Mouse (Mus musculus): ENCODE results near the gene Mrps5. TPM values are rescaled to one million over a fixed set of nuclear protein-coding genes. Genes with fewer than 3 reads are reported as not detected.
"Not testable (repeated sequence)": the region's sequence is repeated elsewhere in the genome, so short reads cannot be mapped to it uniquely, and the experiment has no call there.

The Mrps5 gene
- polyA plus RNA-seq, 1 experiment from 2014 or later, result 46.2 TPM

DNA sequence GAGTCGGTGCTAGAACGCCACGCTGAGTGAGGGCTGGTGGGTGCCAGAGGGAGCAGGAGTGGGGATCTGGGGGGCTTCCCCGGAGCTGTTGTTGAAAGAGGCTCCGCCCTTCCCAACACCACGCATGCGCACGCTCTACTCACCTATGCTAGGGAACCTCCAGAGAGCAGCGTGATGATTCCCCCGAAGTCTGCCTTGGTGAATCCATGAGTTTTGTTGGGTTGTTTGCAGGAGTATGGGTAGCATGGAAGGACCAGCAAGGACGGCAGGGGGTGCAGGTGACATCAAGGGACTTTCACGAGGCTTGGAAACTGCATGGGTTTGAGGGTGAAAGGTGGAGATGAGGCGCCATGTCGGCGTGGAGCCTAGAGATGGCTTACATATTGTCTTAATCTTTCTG, 3.2 kb downstream of the Mrps5 start:
- Histone ChIP-seq H3K4me3 (ENCODE audit: inconsistent target) (peak overlapping the region; percentile 1; the same call in 1 of the 2 replicates), H3K79me2 (ENCODE audit: inconsistent target) (peaks cover 30% of the 10 kb centered on the region), H3K36me3 (ENCODE audit: inconsistent target) (peaks cover 24% of the 10 kb centered on the region; the same call in 1 of the 2 replicates), H3K27ac (no peak overlapping the region)
- WGBS (ENCODE audit: missing documents), result 64% methylated on average over 14 of the region's 15 CpGs

GRCm38 (mm10) chr2:127590840-127591239, 3.8 kb downstream of the Mrps5 start:
- Histone ChIP-seq H3K79me2 (ENCODE audit: inconsistent target) (peaks cover 30% of the 10 kb centered on the region), H3K36me3 (ENCODE audit: inconsistent target) (peaks cover 29% of the 10 kb centered on the region; the same call in 1 of the 2 replicates), H3K27ac (no peak overlapping the region), H3K4me3 (ENCODE audit: inconsistent target) (no peak overlapping the region)
- 49% methylated on average over 4 of the region's 4 CpGs for WGBS (ENCODE audit: missing documents)

DNA sequence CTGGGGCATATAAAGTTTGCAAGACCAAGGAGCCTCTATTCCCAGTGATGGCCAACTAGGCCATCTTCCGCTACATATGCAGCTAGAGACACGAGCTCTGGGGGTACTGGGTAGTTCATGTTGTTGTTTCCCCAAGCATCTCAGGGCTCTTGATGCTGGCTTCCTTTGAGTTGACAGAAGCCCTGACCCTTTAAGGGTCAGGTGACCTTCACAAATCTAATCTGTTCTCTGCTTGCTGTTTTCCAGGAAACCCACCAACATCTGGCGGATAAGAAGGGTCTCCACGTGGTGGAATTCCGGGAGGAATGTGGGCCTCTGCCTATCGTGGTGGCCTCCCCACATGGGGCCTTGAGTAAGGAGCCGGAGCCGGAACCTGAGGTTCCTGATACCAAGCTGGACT, 16.4 kb downstream of the Mrps5 start:
- WGBS (ENCODE audit: missing documents), result 94% methylated on average over 2 of the region's 8 CpGs
- H3K27ac ChIP-seq; H3K4me3 ChIP-seq (ENCODE audit: inconsistent target); H3K79me2 ChIP-seq (ENCODE audit: inconsistent target): not testable (repeated sequence)
- H3K36me3 ChIP-seq (ENCODE audit: inconsistent target), result peaks cover 57% of the 10 kb centered on the region

GRCm38 (mm10) chr2:127605203-127605602, 18.2 kb downstream of the Mrps5 start:
- peaks cover 48% of the 10 kb centered on the region for H3K36me3 ChIP-seq (ENCODE audit: inconsistent target)
- no peaks in the 10 kb centered on the region for H3K79me2 ChIP-seq (ENCODE audit: inconsistent target)
- H3K27ac ChIP-seq, result no peak overlapping the region
- no peak overlapping the region for H3K4me3 ChIP-seq (ENCODE audit: inconsistent target)
- WGBS (ENCODE audit: missing documents), result 90% methylated on average over 3 of the region's 3 CpGs

DNA sequence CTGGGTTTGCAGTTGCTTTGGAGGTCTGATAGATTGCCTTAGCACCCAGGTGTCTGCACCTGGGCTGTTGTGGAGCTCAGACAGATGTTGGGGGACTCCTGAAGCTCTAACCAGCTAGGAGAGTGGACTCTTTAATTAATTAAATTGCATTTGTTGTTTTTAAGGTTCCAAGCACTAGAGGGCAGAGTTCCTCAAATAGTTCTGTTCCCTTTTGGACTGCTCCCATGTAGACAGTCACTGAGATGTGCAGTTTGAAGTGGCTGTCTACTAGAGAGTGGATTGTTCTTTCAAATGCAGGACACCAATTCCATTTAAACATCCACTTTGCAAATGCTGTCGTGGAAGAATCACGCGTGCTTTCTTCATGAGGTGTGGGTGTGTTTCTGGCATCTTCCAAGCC, 21.2 kb downstream of the Mrps5 start:
- Histone ChIP-seq H3K4me3 (ENCODE audit: inconsistent target) (no peak overlapping the region), H3K36me3 (ENCODE audit: inconsistent target) (peaks cover 26% of the 10 kb centered on the region; the same call in 1 of the 2 replicates), H3K79me2 (ENCODE audit: inconsistent target) (no peaks in the 10 kb centered on the region), H3K27ac (no peak overlapping the region)
- WGBS (ENCODE audit: missing documents), result 22% methylated on average over 3 of the region's 3 CpGs

DNA sequence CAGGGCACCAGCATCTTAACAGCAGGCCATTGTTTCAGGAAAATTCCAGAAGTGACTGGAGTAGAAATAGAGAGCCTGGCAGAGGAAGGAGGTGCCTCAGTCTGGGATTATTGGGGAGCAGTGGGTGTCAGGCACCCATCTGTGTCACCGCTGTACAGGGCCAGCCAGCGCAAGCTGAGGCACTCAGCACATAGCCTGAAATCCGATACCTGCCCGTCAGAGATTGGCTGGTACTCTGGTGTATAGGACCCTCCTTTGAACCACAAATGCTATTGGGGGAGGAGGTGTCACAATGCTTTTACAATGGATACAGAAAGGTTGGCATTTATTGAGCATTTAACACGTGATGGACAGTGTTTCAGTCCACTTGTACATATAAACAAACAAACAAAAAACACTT, 22.0 kb downstream of the Mrps5 start:
- Histone ChIP-seq H3K79me2 (ENCODE audit: inconsistent target) (no peaks in the 10 kb centered on the region), H3K36me3 (ENCODE audit: inconsistent target) (peaks cover 19% of the 10 kb centered on the region; the same call in 1 of the 2 replicates), H3K27ac (no peak overlapping the region), H3K4me3 (ENCODE audit: inconsistent target) (no peak overlapping the region)
- WGBS (ENCODE audit: missing documents), result 63% methylated on average over 5 of the region's 5 CpGs

DNA sequence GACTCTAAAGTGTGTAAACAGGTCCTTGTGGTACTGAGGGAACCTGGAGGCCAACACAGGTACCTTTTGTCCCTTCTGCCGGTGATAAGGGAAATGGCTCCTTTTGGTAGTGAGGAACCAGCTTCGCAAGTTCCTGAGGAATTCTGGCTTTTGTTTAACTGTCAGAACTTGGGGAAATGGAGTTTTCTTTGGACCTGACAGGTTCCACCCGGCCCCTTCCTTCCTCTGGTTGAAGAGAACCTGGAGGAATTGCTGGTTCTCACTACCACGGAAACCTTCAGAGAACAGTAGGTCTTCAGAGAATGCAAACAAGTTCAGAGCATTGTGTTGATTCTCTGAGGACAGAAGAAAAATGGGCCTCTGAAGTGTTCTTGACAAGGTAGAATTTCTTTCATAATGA, 24.4 kb downstream of the Mrps5 start:
- Histone ChIP-seq H3K27ac (no peak overlapping the region), H3K36me3 (ENCODE audit: inconsistent target) (no peaks in the 10 kb centered on the region), H3K79me2 (ENCODE audit: inconsistent target) (no peaks in the 10 kb centered on the region), H3K4me3 (ENCODE audit: inconsistent target) (no peak overlapping the region)
- WGBS (ENCODE audit: missing documents), result 57% methylated on average over 4 of the region's 4 CpGs

GRCm38 (mm10) chr2:127612288-127612687, 25.3 kb downstream of the Mrps5 start:
- no peak overlapping the region for H3K4me3 ChIP-seq (ENCODE audit: inconsistent target)
- no peak overlapping the region for H3K27ac ChIP-seq
- no peaks in the 10 kb centered on the region for H3K36me3 ChIP-seq (ENCODE audit: inconsistent target)
- WGBS (ENCODE audit: missing documents), result 97% methylated on average over 4 of the region's 4 CpGs
- no peaks in the 10 kb centered on the region for H3K79me2 ChIP-seq (ENCODE audit: inconsistent target)

- Histone ChIP-seq H3K36me3 (ENCODE audit: inconsistent target) (no peaks in the 10 kb centered on the region), H3K4me3 (ENCODE audit: inconsistent target) (no peak overlapping the region), H3K27ac (no peak overlapping the region), H3K79me2 (ENCODE audit: inconsistent target) (no peaks in the 10 kb centered on the region)
- 76% methylated on average over 3 of the region's 3 CpGs for WGBS (ENCODE audit: missing documents)
Observed at GRCm38 (mm10) chr2:127619311-127619710, 32.3 kb downstream of the Mrps5 start.

GRCm38 (mm10) chr2:127622065-127622464, 35.0 kb downstream of the Mrps5 start:
- WGBS (ENCODE audit: missing documents), result 85% methylated on average over 2 of the region's 3 CpGs
- H3K79me2 ChIP-seq (ENCODE audit: inconsistent target), result no peaks in the 10 kb centered on the region
- no peak overlapping the region for H3K4me3 ChIP-seq (ENCODE audit: inconsistent target)
- H3K36me3 ChIP-seq (ENCODE audit: inconsistent target), result no peaks in the 10 kb centered on the region
- no peak overlapping the region for H3K27ac ChIP-seq

DNA sequence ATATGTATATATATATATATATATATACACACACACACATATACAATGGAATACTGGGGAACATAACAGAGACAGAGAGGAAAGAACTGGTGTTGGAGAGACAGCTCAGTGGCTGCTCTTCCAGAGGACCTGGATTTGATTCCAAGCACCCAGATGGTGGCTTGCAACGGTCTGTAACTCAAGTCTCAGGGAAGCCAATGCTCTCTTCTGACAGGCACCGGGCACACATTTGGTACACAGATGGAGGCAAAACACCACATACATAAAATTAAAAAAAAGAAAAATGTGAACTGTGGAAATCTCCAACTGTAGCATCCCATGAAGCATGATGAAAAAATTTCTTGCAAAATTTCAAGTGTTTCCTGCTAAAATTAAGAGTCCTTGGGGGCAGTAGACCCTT, 37.8 kb downstream of the Mrps5 start:
- no peak overlapping the region for H3K4me3 ChIP-seq (ENCODE audit: inconsistent target)
- WGBS (ENCODE audit: missing documents), result 90% methylated on average over 2 of the region's 2 CpGs
- no peaks in the 10 kb centered on the region for H3K79me2 ChIP-seq (ENCODE audit: inconsistent target)
- no peak overlapping the region for H3K27ac ChIP-seq
- H3K36me3 ChIP-seq (ENCODE audit: inconsistent target), result no peaks in the 10 kb centered on the region

DNA sequence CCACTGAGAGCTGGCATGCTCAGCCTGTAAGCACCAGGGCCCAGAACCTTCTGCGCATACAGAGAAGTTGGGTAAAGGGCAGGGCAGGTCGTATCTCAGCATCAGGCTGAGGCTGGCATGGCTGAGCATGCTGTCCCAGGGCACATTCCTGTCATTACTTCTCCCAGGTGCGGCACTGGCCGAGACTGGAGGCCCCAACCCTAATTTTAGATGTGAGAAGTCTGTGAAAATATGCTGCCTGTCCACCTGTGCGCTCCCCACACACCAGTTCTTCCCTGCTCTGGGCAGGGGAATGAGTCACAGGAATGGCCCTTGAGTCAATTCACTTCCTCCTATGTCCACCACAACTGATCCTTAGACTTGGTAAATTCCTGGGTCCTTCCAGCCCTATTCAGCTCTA, 38.6 kb downstream of the Mrps5 start:
- Histone ChIP-seq H3K79me2 (ENCODE audit: inconsistent target) (no peaks in the 10 kb centered on the region), H3K4me3 (ENCODE audit: inconsistent target) (no peak overlapping the region), H3K27ac (no peak overlapping the region), H3K36me3 (ENCODE audit: inconsistent target) (no peaks in the 10 kb centered on the region)
- 75% methylated on average over 5 of the region's 5 CpGs for WGBS (ENCODE audit: missing documents)

DNA sequence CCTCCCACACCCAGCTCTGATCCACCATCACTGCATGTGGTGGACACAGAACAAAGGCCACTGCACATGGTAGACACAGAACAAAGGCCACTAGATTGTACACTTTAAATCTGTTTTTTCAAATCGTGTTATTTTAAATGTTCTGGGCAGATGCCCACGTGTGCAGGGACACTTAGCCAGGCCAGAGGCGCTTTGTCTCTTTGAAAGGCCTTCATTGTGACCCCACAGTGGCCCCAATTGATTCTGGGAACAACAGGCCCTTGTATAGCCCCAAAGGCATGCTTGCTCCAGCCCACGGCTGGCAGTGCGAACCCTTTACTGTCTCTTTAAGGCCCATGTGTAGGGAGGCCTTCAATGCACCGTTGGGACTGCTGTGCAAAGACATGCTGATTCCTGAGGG, 40.3 kb downstream of the Mrps5 start:
- no peaks in the 10 kb centered on the region for H3K36me3 ChIP-seq (ENCODE audit: inconsistent target)
- H3K27ac ChIP-seq, result no peak overlapping the region
- 89% methylated on average over 6 of the region's 6 CpGs for WGBS (ENCODE audit: missing documents)
- H3K79me2 ChIP-seq (ENCODE audit: inconsistent target), result no peaks in the 10 kb centered on the region
- H3K4me3 ChIP-seq (ENCODE audit: inconsistent target), result no peak overlapping the region

GRCm38 (mm10) chr2:127627990-127628570, 41.1 kb downstream of the Mrps5 start:
- Histone ChIP-seq H3K36me3 (ENCODE audit: inconsistent target) (no peaks in the 10 kb centered on the region), H3K4me3 (ENCODE audit: inconsistent target) (no peak overlapping the region), H3K79me2 (ENCODE audit: inconsistent target) (no peaks in the 10 kb centered on the region), H3K27ac (no peak overlapping the region)
- WGBS (ENCODE audit: missing documents), result 77% methylated on average over 6 of the region's 6 CpGs

GRCm38 (mm10) chr2:127632601-127633000, 45.6 kb downstream of the Mrps5 start:
- H3K79me2 ChIP-seq (ENCODE audit: inconsistent target), result no peaks in the 10 kb centered on the region
- H3K27ac ChIP-seq, result no peak overlapping the region
- no peaks in the 10 kb centered on the region for H3K36me3 ChIP-seq (ENCODE audit: inconsistent target)
- WGBS (ENCODE audit: missing documents), result 88% methylated on average over 2 of the region's 2 CpGs
- no peak overlapping the region for H3K4me3 ChIP-seq (ENCODE audit: inconsistent target)

GRCm38 (mm10) chr2:127635581-127635980, 48.6 kb downstream of the Mrps5 start:
- Histone ChIP-seq H3K36me3 (ENCODE audit: inconsistent target) (no peaks in the 10 kb centered on the region), H3K27ac (no peak overlapping the region), H3K79me2 (ENCODE audit: inconsistent target) (no peaks in the 10 kb centered on the region), H3K4me3 (ENCODE audit: inconsistent target) (no peak overlapping the region)
- WGBS (ENCODE audit: missing documents), result 74% methylated on average over 6 of the region's 6 CpGs

Measured in macrophage (primary cell).